Mouse (Mus musculus): ENCODE measurements at regions not wholly inside any gene's neighbourhood (a gene's known extent, or its start where the extent isn't known, plus 50 kb on each side); places are given as distances from the start of the nearest gene placed in this dataset.

DNA sequence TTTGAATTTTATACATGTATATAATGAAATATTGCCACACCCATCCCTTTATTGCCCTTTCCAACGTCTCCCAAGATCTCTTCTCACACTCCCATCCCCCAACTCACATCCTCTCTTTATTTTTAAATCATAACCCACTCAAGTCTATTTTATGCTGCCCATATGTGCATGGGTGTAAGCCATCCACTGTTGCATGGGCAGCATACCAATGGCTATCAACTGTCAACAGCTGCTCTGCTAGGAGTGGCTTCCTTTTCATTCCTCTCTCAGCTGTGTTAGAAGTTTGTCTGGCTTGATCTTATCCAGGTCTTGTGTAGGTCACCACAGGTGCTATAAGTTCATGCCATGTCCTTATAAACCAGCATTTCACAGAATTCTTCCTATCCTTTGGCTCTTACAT, 409.2 kb upstream of the Klf4 start:
- DNase-seq (ENCODE audit: low read depth, low spot score), result no peak

DNA sequence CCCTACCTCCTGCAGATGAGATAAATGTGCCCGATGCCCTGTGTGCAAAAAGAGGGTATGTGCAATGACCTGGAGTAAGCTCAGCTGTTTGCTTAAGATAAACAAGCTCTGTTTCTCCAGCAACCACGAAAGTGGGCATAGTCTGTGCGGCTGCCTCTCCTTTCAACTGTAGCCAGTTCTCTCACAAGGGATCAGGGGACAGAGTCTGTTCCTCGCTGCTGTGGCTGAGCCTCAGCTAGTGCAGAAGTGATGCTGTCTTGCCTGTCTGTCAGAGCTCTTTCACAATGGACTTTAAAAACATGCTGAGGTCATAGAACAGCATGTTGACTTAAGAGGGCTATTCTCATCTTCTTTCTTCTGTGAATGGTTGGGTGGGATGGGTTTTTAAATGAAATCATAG, 406.1 kb upstream of the Klf4 start:
- DNase-seq (ENCODE audit: low read depth, low spot score), result no peak

GRCm38 (mm10) chr4:55937833-55938232, 405.6 kb upstream of the Klf4 start:
- DNase-seq (ENCODE audit: low read depth, low spot score), result no peak

DNA sequence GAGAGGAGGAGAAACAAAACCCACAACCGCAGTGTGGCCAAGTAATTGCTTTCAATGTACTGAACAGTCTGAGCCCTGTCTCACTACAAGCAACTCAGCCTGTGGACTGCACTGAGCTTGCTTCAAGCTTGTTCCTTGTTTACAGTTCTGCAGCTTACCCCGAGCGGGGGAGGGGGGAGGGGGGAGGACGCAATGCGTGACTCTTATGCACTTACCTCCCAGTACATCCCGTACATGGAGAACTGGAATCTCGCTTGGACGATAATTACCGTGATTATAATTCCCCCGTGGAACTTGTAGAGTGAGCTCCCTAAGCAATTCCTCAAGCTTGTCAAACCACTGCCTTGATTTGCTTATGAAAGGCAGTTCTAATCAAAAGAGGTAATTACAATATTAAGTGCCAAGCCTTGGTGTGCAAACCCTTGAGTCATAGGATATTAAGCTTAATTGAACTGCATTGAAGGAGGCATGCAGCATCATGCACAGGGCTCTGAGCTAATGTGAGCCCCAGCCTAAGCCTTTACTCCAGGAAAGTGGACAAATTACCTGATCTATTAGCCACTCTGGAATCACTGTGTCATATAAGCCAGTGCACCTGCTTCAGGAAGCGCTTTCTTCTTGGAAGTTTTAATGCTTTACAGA, 397.0 kb upstream of the Klf4 start:
- no peak for DNase-seq (ENCODE audit: low read depth, low spot score)

GRCm38 (mm10) chr4:55928670-55929069, 396.4 kb upstream of the Klf4 start:
- no peak for DNase-seq (ENCODE audit: low read depth, low spot score)

- DNase-seq (ENCODE audit: low read depth, low spot score), result no peak
Measured at GRCm38 (mm10) chr4:55928196-55928595, 395.9 kb upstream of the Klf4 start.

GRCm38 (mm10) chr4:55927391-55927790, 395.1 kb upstream of the Klf4 start:
- DNase-seq (ENCODE audit: low read depth, low spot score), result no peak

DNA sequence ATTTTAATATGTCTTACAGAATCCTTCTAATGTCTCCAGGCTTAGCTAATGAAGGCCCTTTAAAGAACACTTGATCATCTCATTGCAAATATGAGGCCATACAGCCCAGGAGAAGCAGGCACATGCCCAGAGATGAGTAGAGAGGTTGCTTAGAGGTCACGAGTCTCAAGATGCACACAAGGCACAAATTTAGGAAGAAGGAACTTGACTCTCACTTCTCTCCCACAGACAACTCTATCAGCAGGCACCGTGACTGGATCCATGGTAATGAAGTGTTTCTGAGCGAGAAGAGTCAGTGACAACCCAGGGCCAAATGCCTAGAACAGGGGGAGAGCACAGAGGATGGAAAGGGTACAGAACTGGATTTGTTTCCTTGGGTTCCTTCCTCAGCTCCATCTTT, 392.7 kb upstream of the Klf4 start:
- DNase-seq (ENCODE audit: low read depth, low spot score), result no peak

GRCm38 (mm10) chr4:55921217-55921616, 389.0 kb upstream of the Klf4 start:
- DNase-seq (ENCODE audit: low read depth, low spot score), result no peak

DNA sequence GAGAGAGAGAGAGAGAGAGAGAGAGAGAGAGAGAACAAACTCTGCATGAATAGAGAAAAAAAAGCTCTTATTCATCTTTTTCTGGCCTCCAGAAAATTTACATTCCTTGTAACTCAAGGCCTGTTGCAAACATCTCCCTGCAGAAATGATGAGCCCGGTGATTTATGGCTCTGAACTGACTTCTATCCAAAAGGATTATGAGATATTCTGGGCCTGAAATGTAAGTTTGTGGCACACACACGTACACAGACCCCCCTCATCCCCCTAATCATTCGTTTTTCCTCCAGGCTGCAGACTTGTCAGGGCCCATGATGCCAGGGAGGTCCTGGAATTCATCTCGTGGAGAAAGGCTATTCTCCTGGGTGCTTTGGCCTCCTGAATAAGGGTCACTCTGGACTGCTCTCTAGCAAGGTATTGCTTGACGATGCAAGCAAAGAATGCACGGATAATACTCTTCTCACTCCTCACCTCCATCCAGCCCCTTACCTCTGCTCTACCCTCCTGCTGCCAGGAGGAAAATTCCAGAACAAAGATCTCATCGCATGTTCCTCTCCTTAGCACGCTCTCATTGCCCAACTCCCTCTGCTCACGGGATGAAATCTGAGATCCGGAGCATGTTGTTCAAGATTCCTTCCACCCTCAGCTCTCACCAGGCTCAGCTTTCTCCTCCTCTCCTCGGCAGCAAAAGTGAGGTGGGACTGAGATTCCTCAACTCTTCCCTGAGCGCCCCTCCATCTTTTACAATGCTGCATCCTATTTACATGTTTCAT, 362.0 kb upstream of the Klf4 start:
- DNase-seq (ENCODE audit: low read depth, low spot score), result no peak

DNA sequence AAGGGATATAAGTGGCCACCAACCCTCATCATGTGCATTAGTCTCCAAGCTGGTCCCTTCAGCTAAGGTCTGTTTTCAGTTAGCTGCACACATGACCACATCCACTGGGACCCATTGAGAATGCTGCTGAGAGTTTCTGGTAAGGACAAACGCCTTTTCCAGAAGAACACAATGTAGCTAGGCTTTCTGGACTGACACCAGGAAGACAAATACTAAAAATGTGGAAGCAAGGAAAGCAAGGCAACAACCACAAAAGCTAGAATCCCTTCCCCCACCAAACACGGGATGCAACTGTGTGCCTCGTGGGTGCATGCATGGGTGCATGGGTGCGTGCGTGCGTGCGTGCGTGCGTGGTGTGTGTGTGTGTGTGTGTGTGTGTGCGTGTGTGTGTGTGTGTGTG, 359.4 kb upstream of the Klf4 start:
- DNase-seq (ENCODE audit: low read depth, low spot score), result no peak

DNA sequence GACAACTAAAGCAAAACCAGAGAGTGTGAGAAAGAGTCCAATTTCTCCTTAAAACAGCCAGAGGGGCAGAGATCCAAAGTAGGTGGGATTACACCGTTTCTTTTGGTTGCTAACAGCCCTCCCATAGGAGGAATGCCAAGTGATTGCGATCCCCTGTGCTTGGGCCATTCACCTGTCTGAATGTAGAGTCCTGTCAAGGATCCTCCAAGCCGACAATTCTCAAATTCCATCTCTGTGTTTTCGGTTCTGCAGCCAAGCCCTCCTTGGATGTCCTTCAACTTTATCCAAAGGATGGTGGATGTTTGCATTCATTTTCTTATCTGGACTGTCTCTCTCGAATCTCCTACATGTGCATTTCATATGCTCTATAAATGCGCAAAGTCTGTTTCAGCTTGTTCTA, 355.3 kb upstream of the Klf4 start:
- no peak for DNase-seq (ENCODE audit: low read depth, low spot score)

GRCm38 (mm10) chr4:55882541-55882940, 350.3 kb upstream of the Klf4 start:
- no peak for DNase-seq (ENCODE audit: low read depth, low spot score)

DNA sequence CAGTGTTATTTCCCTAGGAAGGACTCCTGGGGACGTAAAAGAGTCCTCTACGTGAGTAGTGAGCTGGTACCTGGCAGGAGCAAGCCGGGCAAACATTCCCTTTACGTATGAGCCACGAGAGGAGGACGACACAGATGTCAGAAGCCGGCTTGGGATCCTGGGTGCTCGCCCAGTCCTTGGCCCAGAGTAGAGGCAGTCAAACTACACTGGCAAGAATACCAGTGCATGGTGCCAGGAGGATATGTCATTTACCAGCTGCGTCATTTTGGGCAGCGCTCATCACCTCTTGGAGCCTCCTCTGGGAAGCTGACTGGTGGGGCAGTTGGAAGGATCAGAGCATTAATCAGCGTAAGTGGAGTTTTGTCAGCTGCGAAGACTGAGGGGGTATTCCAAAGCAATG, 343.0 kb upstream of the Klf4 start:
- no peak for DNase-seq (ENCODE audit: low read depth, low spot score)

GRCm38 (mm10) chr4:55874875-55875274, 342.6 kb upstream of the Klf4 start:
- DNase-seq (ENCODE audit: low read depth, low spot score), result no peak

GRCm38 (mm10) chr4:55874276-55874675, 342.0 kb upstream of the Klf4 start:
- no peak for DNase-seq (ENCODE audit: low read depth, low spot score)

GRCm38 (mm10) chr4:55860055-55860454, 327.8 kb upstream of the Klf4 start:
- no peak for DNase-seq (ENCODE audit: low read depth, low spot score)

DNA sequence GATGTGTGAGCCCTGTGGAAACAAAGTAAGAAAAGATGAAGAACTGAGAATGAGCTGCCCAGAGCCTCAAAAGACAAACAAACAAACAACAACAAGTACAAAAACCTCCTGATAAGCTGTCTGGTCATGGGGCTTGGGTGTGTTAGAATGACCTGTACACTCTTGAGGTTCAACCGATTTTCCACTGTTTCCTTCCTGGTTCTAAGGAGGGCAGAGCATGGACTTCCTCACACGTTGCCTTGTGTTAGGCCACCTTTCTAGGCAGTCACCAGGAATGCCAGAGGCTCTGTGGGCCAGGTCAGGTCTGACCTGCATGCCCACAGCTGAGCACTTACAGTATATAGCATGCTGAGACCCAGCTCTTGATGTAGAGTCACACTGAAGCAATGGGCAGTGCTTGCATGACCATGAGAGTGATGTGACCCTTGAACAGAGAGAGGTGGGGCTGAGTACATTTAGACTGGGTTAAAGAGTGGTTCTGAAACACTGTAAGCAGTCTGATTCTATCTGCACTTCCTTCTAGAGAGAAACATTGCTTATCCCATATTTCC, 327.0 kb upstream of the Klf4 start:
- DNase-seq (ENCODE audit: low read depth, low spot score), result no peak

DNA sequence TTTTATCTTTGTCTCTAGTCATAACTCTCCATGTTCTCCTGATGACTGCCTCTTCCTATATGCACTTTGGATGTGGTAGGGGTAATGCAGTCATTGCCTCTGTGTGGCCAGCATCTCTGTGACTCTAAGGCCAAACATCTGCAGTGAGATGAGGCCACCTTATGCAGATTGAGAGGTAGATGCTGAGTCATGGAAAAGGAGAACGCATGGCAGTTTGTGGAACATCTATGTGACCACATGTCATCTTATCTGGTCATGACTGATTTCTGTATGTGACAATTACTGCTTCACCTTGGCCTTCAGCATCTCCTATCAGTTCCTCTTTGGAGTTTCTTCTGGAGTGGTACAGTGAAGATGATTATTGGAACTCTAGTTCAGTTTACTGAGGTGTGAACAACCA, 319.2 kb upstream of the Klf4 start:
- no peak for DNase-seq (ENCODE audit: low read depth, low spot score)

GRCm38 (mm10) chr4:55851027-55851426, 318.8 kb upstream of the Klf4 start:
- DNase-seq (ENCODE audit: low read depth, low spot score), result no peak

DNA sequence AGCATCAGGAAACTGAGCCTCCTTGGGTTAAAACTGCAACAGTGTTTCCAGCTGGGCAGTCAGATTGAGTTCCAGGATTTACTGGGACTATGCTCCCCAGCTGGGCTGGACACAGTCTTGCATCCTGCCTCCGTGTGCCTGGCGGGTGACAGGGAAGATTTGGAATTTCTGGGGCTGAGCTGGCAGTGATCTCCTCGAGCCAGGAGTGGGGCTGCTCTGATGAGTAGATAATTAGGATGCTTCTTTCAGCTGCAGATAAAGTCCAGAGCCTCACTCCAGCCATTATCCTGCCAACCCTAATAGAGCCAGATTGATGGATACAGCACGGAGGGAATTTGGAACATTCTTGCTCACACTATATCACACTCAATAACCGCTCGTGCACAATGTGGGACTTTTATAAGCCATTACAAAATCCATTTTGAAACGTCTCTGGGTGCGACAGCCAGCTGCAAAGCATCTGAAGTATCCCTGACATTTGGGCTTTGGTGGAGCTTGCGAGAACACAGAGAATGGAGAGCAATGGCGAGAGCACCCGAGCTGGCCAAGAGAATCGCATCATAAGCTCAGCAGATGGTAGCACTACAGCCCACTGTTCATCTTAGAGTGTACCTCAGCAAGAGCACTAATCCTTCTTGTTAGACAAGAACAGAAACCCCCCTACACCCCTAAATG, 311.6 kb upstream of the Klf4 start:
- DNase-seq (ENCODE audit: low read depth, low spot score), result no peak

GRCm38 (mm10) chr4:55838568-55838967, 306.3 kb upstream of the Klf4 start:
- DNase-seq (ENCODE audit: low read depth, low spot score), result no peak
